Mouse (Mus musculus) A20 (cell line): ENCODE results near the gene Acot7.

ENCODE experiments used
- DNase-seq: peaks from one replicate; pipeline ENCODE4 v3.0.0-alpha.2; 2011; ENCODE audit warnings: low read depth, low spot score

The Acot7 gene

GRCm38 (mm10) chr4:152202905-152203304, 25.0 kb downstream of the Acot7 start:
- peak; percentile 55 for DNase-seq

DNA sequence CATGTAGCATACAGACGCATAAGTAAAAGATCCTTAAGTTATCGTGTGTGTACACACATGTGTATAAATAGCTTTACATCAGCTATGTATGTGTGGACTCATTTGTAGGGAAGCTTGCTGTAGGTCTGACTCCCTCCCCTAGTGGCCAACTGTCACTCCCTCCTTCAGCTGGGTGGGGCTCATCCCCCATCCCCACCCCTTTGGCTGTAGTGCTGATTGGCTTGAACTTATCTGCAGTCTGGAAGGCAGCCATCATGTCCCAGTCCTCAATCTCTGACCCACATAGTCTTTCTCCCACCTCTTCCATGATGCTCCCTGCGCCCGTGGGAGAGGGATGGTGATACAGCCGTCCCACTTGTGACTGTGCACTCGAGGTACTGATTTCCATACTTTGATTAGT, 26.7 kb downstream of the Acot7 start:
- no peak for DNase-seq

DNA sequence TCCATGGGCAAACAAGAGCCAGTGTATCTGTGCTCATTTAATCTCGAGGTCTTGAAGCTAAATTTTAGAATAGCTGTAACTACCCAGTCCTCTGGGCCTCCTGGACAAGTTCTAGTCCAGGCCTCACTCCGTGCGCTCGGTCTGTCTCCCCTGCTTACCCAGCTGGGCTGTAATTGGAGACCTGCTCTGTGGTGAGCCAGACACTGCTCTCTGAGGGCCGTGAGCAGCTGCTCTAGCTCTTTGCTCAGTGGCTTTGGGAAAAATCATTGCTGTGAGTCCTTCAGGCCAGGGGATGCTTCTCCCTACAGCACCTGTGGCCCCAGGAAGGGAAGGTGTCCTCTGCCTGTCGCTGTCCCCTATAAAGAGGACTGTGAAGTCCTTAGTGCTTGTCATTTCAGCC, 28.3 kb downstream of the Acot7 start:
- no peak for DNase-seq

DNA sequence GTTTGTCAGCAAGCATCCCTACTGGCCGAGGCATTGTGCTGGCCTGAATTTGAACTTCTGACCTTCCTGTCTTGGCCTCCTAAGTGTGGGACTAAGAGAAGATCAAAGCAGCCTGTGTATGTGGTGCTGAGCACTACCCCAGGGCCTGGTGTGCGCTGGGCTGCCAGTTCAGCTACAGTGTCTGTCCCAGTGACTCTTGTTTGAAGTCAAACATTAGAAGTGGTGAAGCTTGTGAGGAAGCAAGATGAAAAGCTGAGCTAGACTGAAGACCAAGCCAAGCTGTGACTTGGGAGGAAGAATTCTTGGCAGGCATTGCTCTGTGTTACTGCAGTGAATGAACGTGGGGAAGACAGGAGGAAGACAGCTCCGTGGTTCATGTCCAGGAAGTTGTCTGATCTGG, 31.7 kb downstream of the Acot7 start:
- no peak for DNase-seq

- no peak for DNase-seq
These were observed 34.2 kb downstream of the Acot7 start for GRCm38 (mm10) chr4:152212091-152212505.

- peak; percentile 64 for DNase-seq
These were observed 34.6 kb downstream of the Acot7 start for GRCm38 (mm10) chr4:152212531-152212930.

- no peak for DNase-seq
These were observed 35.0 kb downstream of the Acot7 start for GRCm38 (mm10) chr4:152212974-152213373.

DNA sequence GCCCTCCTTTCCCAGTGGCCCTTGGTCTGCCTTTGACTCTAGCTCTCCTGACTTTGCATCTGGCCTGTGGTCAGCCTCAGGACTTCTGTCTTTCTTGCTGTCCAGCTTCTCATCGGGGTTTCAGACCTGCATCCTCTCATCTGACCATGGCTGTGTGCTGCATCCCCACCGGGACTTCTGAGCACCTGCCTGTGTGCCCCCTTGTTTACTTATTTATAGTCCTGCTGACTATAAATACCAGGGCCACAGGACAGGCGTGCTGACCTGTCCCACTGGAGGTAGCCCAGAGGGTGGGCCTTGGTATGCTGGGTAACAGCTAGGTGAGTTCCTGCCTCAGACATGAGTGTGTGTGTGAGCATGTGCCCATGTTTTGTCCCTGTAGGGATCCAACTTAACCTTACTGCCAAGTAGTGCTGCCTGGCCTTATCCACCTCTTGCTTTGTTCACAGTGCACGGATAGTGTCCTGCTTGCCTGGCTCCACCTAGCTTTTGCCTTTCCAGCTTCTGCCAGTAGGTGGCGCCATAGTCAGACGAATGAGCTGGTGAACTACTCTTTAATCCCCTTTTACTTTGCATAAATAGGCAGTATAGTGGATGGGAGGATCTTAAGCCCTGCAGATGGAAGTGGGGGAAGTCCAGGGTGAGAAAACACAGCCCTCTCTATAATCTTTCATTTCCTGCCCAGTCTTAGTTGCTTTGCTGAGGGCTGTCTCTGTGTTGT, 36.0 kb downstream of the Acot7 start:
- peak; percentile 84 for DNase-seq

- DNase-seq = no peak
These were observed 37.0 kb downstream of the Acot7 start for GRCm38 (mm10) chr4:152214871-152215415.

GRCm38 (mm10) chr4:152219591-152219990, 41.7 kb downstream of the Acot7 start:
- no peak for DNase-seq

GRCm38 (mm10) chr4:152220771-152221410, 43.0 kb downstream of the Acot7 start:
- DNase-seq = no peak

DNA sequence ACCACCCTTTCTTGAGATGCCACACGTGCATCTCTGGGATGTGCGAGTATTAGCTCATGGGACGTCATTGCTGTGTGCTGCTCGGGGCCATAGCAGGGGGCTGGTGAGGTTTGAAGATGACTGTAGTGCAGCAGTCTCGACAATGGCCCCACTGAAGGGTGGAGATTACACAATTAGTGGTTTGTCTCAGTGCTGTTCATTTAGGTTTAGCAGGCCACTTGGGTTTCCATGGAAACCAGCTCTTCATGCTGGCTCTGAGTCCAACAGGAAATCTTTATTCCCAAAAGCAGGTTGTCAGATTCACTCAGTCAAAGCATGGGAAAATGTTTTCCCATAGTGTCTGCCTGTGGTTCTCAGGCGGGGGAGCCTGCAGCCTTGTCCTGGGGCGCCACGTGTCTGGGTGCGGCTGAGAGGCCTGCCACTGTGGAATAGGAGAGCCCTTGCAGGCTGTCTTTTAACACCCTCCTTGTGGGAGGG, 43.5 kb downstream of the Acot7 start:
- no peak for DNase-seq

DNA sequence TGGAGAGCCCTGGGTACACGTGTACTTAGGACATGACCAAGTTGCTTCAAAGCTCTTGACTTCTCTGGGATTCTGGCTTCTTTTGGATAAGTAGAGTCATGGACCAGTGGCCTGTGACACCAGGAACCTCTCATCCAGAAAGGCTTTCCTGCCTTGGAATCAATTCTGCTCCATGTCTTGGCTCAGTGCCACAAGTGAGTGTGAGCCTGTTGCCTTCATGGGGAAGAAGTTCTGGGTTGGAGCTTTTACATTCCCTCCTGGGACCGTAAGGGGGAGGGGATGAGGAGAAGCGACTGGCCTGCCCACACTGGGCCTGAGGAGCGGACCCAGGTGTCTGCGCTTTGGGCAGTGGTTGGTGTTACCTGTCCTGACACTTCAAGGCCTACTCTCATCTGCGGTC, 44.2 kb downstream of the Acot7 start:
- no peak for DNase-seq

GRCm38 (mm10) chr4:152222513-152222912, 44.6 kb downstream of the Acot7 start:
- no peak for DNase-seq

DNA sequence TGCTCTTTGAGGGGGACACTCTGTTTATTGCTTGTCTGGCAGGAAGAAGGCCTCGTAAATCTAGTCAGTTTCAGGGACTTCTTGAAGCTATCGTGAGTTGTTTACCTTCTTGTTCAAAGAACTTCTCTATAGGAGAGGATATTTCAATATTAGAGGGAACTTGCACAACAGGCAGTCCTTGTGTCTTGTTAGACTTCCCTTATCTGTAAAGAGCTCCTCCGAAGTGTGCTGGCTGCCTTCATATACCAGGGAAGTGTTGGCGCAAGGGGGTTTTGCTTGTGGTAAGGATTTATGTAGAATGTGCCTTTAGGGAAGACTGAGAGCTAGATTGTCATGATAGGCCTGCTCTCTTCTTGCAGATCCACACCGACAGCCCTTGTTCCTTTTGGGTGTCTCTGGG, 46.2 kb downstream of the Acot7 start:
- DNase-seq = no peak

- no peak for DNase-seq
These were observed 49.1 kb downstream of the Acot7 start for GRCm38 (mm10) chr4:152226901-152227486.

- DNase-seq = no peak
These were observed 50.0 kb downstream of the Acot7 start for GRCm38 (mm10) chr4:152227749-152228527.

DNA sequence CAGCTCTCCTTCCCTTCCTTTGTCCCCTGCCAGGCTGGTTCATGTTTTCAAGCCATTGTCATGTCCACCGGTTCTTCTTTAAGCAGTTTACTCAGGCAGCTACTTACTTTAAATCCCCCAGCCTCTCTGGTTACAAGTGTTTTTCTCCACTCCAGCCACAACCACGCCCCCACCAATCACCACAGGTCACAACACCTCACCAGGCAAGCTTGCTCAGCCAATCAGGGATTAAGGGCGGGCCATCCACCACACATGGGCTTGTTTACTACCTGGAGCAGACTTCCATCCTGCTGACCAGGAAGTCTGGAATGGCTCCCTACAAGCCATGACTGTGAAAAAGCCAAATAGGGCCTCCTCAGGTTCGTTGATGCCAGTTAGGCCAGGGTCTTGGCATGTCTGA, 52.4 kb downstream of the Acot7 start:
- DNase-seq = peak; percentile 23

- no peak for DNase-seq
These were observed 53.4 kb downstream of the Acot7 start for GRCm38 (mm10) chr4:152231326-152231725.

DNA sequence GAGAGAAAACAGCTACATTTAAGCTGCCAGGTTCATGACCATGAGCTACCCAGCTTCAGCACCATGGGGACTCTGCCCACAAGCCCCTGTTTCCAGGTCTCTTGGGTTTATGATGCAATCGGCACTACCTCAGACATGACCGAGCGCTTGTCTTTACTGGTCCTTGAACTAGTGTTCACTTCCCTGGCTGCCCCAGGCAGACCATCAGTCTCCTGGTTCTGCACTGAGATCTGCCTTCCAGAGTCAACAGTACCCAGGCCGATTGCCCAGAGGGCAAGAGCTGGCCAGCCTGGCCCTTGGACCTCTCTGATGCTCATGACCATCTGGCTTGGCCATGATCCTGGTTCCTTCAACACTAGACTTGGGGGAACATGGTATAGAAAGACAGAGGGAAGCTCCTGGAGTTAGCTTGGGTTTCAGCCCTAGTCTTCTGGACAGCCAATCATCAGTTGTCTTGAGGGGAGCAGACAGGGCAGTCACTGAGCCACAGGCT, 54.5 kb downstream of the Acot7 start:
- DNase-seq = no peak

DNA sequence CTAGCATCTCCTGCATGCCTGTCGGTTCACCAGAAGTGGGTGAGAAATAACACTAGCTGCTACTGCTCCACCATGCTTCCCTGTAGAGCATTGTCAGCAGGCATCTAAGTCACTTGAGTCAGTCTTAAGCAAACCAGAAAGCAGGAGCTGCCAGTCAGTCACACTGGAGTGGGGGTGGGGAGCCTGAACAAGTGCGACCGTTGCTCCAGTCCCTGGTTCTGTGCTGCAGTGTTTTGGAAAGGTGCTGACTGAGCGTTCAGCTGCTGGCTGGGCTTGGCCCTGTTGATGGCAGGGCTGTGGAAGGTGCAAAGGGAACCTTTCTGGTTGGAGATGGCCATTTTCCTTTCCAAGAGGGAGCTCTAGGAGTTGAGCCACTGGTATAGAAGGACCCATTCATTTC, 62.0 kb downstream of the Acot7 start:
- DNase-seq = no peak
